Mouse (Mus musculus) skeletal muscle tissue, adult 2 months (tissue): ENCODE results near the gene Cdc27.

Source experiments
- DNase-seq: peaks from one replicate; pipeline ENCODE4 v3.0.0-alpha.2; 2012; ENCODE audit warnings: low read depth, low spot score

Cdc27 gene

GRCm38 (mm10) chr11:104488292-104488691 is 62.1 kb downstream of the Cdc27 start:
- DNase-seq = no peak

GRCm38 (mm10) chr11:104481971-104482370 is 68.4 kb downstream of the Cdc27 start:
- no peak for DNase-seq

- DNase-seq = no peak
Observed at GRCm38 (mm10) chr11:104479505-104479904, 70.9 kb downstream of the Cdc27 start.

- peak; percentile 90 for DNase-seq
Observed at GRCm38 (mm10) chr11:104469371-104469835, 81.0 kb downstream of the Cdc27 start.

- no peak for DNase-seq
Observed at GRCm38 (mm10) chr11:104468751-104469268, 81.6 kb downstream of the Cdc27 start, which contains the start of gene Kansl1. Kansl1 (minus strand) TSS chr11:104468861.

GRCm38 (mm10) chr11:104467698-104468097 is 82.7 kb downstream of the Cdc27 start:
- DNase-seq = no peak

GRCm38 (mm10) chr11:104461551-104461950 is 88.9 kb downstream of the Cdc27 start:
- peak; percentile 65 for DNase-seq

GRCm38 (mm10) chr11:104459671-104460070 is 90.7 kb downstream of the Cdc27 start:
- no peak for DNase-seq

GRCm38 (mm10) chr11:104458507-104458906 is 91.9 kb downstream of the Cdc27 start:
- no peak for DNase-seq
